Mouse (Mus musculus) G1E (cell line): ENCODE data around the gene Prkcb. TPM values are rescaled to one million over a fixed set of nuclear protein-coding genes. Genes with fewer than 3 reads are reported as not detected.
"Not testable (repeated sequence)": the region's sequence is repeated elsewhere in the genome, so short reads cannot be mapped to it uniquely, and the experiment has no call there.

Experiments
- ATAC-seq: 2 replicates; pipeline ENCODE4 v1.8.0; 2016; ENCODE audit warnings: mild to moderate bottlenecking; ENCODE audit not compliant: insufficient number of reproducible peaks, poor library complexity, low FRiP score, severe bottlenecking; ENCODE audit errors: extremely low read depth
- DNase-seq: peaks from one replicate; pipeline ENCODE4 v3.0.0; 2012; ENCODE audit warnings: low spot score
- H3K27me3 ChIP-seq: 2 replicates; pipeline ENCODE4 v1.6.1; 2012; ENCODE audit warnings: mild to moderate bottlenecking, low read length, inconsistent platforms; ENCODE audit not compliant: insufficient read depth
- H3K36me3 ChIP-seq: replicated peaks from 2 replicates; pipeline ENCODE3; 2012; ENCODE audit warnings: mild to moderate bottlenecking, inconsistent platforms
- H3K4me1 ChIP-seq: 2 replicates; pipeline ENCODE4 v1.6.1; 2012; ENCODE audit warnings: low read depth, low read length, inconsistent platforms, mixed read lengths; ENCODE audit not compliant: insufficient read depth
- H3K4me3 ChIP-seq: 2 replicates; pipeline ENCODE4 v1.5.1; 2012; ENCODE audit warnings: low read depth, mild to moderate bottlenecking, inconsistent platforms, low read length, moderate library complexity, mixed read lengths
- H3K9me3 ChIP-seq: replicated peaks from 2 replicates; pipeline ENCODE4 v1.6.1; 2012; ENCODE audit warnings: inconsistent platforms
- CTCF ChIP-seq: IDR thresholded peaks from 2 replicates; pipeline ENCODE4 v1.5.1; 2012; ENCODE audit warnings: low read depth, low read length, inconsistent platforms, mixed read lengths
- GATA1 ChIP-seq: IDR thresholded peaks from 2 replicates; pipeline ENCODE4 v1.6.1; 2012; ENCODE audit warnings: borderline replicate concordance, low read length, inconsistent platforms, mixed read lengths
- GATA2 ChIP-seq: IDR thresholded peaks from 2 replicates; pipeline ENCODE4 v1.6.1; 2012; ENCODE audit warnings: low read depth, low read length, inconsistent platforms, borderline replicate concordance
- POLR2AphosphoS5 ChIP-seq: IDR thresholded peaks from 2 replicates; pipeline ENCODE4 v1.6.1; 2012; ENCODE audit warnings: low read depth, low read length, inconsistent platforms; ENCODE audit not compliant: insufficient replicate concordance
- TAL1 ChIP-seq: conservative IDR thresholded peaks from 2 replicates; pipeline ENCODE4 v1.6.1; 2012; ENCODE audit warnings: low read depth, low read length, inconsistent platforms, mixed read lengths
- polyA plus RNA-seq: library from polyadenylated mRNA; stranded (reverse); fragments of >175 nt; gene quantifications from 2 replicates; pipeline ENCODE4 v1.2.3, GENCODE M21; 2012
- total RNA-seq, 2 experiments: library from RNA; stranded (forward) in 1 of 2; stranded (reverse) in 1 of 2; fragments of 200-1000 nt in 1 of 2; fragments of >200 nt in 1 of 2; fragmentation: Nextera tagmentation in 1 of 2; gene quantifications; 2 replicates each; pipeline ENCODE4 v1.2.3; 2014 to 2017

Gene Prkcb
- total RNA-seq (2014; fragmentation: Nextera tagmentation) (not detected in 2 replicates), total RNA-seq (2017) (0.17 and 0.55 TPM in 2 replicates), polyA plus RNA-seq (not detected in 2 replicates)

- DNase-seq (no peak), ATAC-seq (no peak)
- H3K36me3 ChIP-seq, result no peaks in the 10 kb centered on the region
- peak within 1 kb of the TSS; percentile 16; the same call in 1 of the 2 replicates for H3K4me3 ChIP-seq
- no peak for TF ChIP-seq GATA1
- no peak for TF ChIP-seq TAL1
- TF ChIP-seq POLR2AphosphoS5, result no peak
- no peak for TF ChIP-seq CTCF
- TF ChIP-seq GATA2, result no peak
- H3K27me3 ChIP-seq, result no peaks in the 10 kb centered on the region
- no peaks in the 10 kb centered on the region for H3K4me1 ChIP-seq
- H3K9me3 ChIP-seq, result peaks cover 39% of the 10 kb centered on the region
Observed at GRCm38 (mm10) chr7:122288605-122289242, at the start of gene Prkcb. Gene Prkcb (plus strand): TSS chr7:122288751.

GRCm38 (mm10) chr7:122238939-122239338 is 49.6 kb upstream of the Prkcb start:
- Histone ChIP-seq H3K27me3 (no peaks in the 10 kb centered on the region), H3K9me3 (no peaks in the 10 kb centered on the region), H3K36me3 (no peaks in the 10 kb centered on the region), H3K4me3 (no peak overlapping the region), H3K4me1 (no peaks in the 10 kb centered on the region)
- ATAC-seq (no peak), DNase-seq (no peak)
- TF ChIP-seq CTCF, result no peak
- TF ChIP-seq TAL1, result no peak
- no peak for TF ChIP-seq GATA2
- TF ChIP-seq GATA1, result no peak
- TF ChIP-seq POLR2AphosphoS5, result no peak

GRCm38 (mm10) chr7:122240413-122241119 is 48.0 kb upstream of the Prkcb start:
- H3K4me3 ChIP-seq, result no peak overlapping the region
- DNase-seq (no peak), ATAC-seq (no peak)
- H3K36me3 ChIP-seq, result no peaks in the 10 kb centered on the region
- H3K4me1 ChIP-seq, result no peaks in the 10 kb centered on the region
- TF ChIP-seq CTCF (no peak), GATA1 (no peak), GATA2 (no peak), TAL1 (no peak), POLR2AphosphoS5 (no peak)
- no peaks in the 10 kb centered on the region for H3K27me3 ChIP-seq
- no peaks in the 10 kb centered on the region for H3K9me3 ChIP-seq

- no peak; the same call in 1 of the 2 replicates for ATAC-seq
- peak; percentile 10 for DNase-seq
- H3K4me3 ChIP-seq, result no peak overlapping the region
- no peaks in the 10 kb centered on the region for H3K27me3 ChIP-seq
- H3K9me3 ChIP-seq, result no peaks in the 10 kb centered on the region
- TF ChIP-seq CTCF (peak; percentile 30; the same call in 1 of the 2 replicates), TAL1 (no peak)
- no peaks in the 10 kb centered on the region for H3K36me3 ChIP-seq
- H3K4me1 ChIP-seq, result no peaks in the 10 kb centered on the region
Observed at GRCm38 (mm10) chr7:122242260-122242659, 46.3 kb upstream of the Prkcb start.

GRCm38 (mm10) chr7:122242744-122243143 is 45.8 kb upstream of the Prkcb start:
- not testable (repeated sequence) for H3K9me3 ChIP-seq, ATAC-seq, H3K27me3 ChIP-seq, H3K4me1 ChIP-seq, DNase-seq, H3K36me3 ChIP-seq, H3K4me3 ChIP-seq

- Histone ChIP-seq H3K4me1 (no peaks in the 10 kb centered on the region), H3K4me3 (no peak overlapping the region), H3K36me3 (no peaks in the 10 kb centered on the region), H3K9me3 (no peaks in the 10 kb centered on the region), H3K27me3 (no peaks in the 10 kb centered on the region)
- no peak for TF ChIP-seq POLR2AphosphoS5
- no peak for TF ChIP-seq CTCF
- no peak for TF ChIP-seq GATA1
- TF ChIP-seq GATA2, result no peak
- no peak for TF ChIP-seq TAL1
- no peak for ATAC-seq
- no peak for DNase-seq
Observed at GRCm38 (mm10) chr7:122244166-122244565, 44.4 kb upstream of the Prkcb start.

- Histone ChIP-seq H3K36me3 (no peaks in the 10 kb centered on the region), H3K27me3 (no peaks in the 10 kb centered on the region), H3K4me3 (no peak overlapping the region), H3K4me1 (no peaks in the 10 kb centered on the region), H3K9me3 (no peaks in the 10 kb centered on the region)
- no peak for DNase-seq
- TF ChIP-seq POLR2AphosphoS5 (no peak), CTCF (no peak), GATA1 (no peak), GATA2 (no peak), TAL1 (no peak)
- ATAC-seq, result no peak
Observed at GRCm38 (mm10) chr7:122244584-122244983, 44.0 kb upstream of the Prkcb start.
